Mouse (Mus musculus) liver, embryonic 15.5 days (tissue): Measurements from ENCODE around the gene Vwf. TPM values are rescaled to one million over a fixed set of nuclear protein-coding genes. Genes with fewer than 3 reads are reported as not detected.

Source experiments
- ATAC-seq: fragments of 200-750 bp; cut with Nextera tagmentation; 2 replicates; pipeline ENCODE4 v1.8.0; 2017; ENCODE audit warnings: moderate number of reproducible peaks, mild to moderate bottlenecking, moderate library complexity; ENCODE audit not compliant: insufficient read depth
- H3K27ac ChIP-seq: fragments of 300-500 bp; sonication (generic); replicated peaks from 2 replicates; pipeline ENCODE4 v1.5.1; 2015; ENCODE audit warnings: mild to moderate bottlenecking, inconsistent platforms
- H3K27me3 ChIP-seq: fragments of 300-500 bp; sonication (generic); 2 replicates; pipeline ENCODE4 v1.6.1; 2015; ENCODE audit warnings: mild to moderate bottlenecking, inconsistent platforms
- H3K36me3 ChIP-seq: fragments of 300-500 bp; sonication (generic); replicated peaks from 2 replicates; pipeline ENCODE4 v1.6.1; 2015; ENCODE audit warnings: moderate library complexity, mild to moderate bottlenecking, inconsistent platforms
- H3K4me1 ChIP-seq: fragments of 300-500 bp; sonication (generic); replicated peaks from 2 replicates; pipeline ENCODE4 v1.6.1; 2015; ENCODE audit warnings: inconsistent platforms
- H3K4me2 ChIP-seq: fragments of 300-500 bp; sonication (generic); 2 replicates; pipeline ENCODE4 v1.6.1; 2015; ENCODE audit warnings: moderate library complexity, mild to moderate bottlenecking, inconsistent platforms
- H3K4me3 ChIP-seq: fragments of 300-500 bp; sonication (generic); replicated peaks from 2 replicates; pipeline ENCODE4 v1.5.1; 2015; ENCODE audit warnings: mild to moderate bottlenecking, inconsistent platforms
- H3K9ac ChIP-seq: fragments of 300-500 bp; sonication (generic); 2 replicates; pipeline ENCODE4 v1.6.1; 2015; ENCODE audit warnings: moderate library complexity, mild to moderate bottlenecking, inconsistent platforms
- H3K9me3 ChIP-seq: fragments of 300-500 bp; sonication (generic); replicated peaks from 2 replicates; pipeline ENCODE4 v1.6.1; 2016; ENCODE audit warnings: inconsistent platforms
- WGBS: fragments of 180-500 bp; shearing (Covaris S2); methylation state at CpG from one replicate; pipeline ENCODE4 v1.1.7; 2015; ENCODE audit warnings: mixed read lengths; ENCODE audit not compliant: insufficient replicate concordance; 5-methylcytosine and 5-hydroxymethylcytosine counted together
- polyA plus RNA-seq: library from polyadenylated mRNA; unstranded; fragments of >200 nt; fragmentation: Nextera tagmentation; extraction: Ambion mirVana; gene quantifications from 2 replicates; pipeline ENCODE4 v1.2.1, GENCODE M21; 2015

Gene Vwf
- polyA plus RNA-seq, 1 experiment from 2014 or later = 8.5 TPM

DNA sequence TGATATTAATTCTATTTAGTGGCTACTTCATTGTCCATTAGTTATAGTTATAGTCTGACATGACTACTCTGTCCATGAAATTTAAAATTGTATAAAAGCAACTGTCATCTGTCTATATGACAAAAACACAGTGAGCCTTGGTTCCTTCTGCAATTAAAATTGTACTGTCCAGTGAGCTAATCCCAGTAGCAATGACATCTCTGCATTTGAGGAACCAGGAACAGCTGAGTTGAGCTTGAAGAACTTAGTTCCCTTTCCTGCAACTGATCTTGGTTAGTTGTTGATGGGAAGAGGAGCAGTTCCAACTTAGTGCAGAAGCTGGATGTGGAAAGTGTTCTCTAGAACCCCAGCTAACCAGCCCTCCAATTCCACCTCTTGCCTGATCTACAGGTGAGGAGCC is 138.8 kb downstream of the Vwf start:
- H3K36me3 ChIP-seq = no peaks in the 10 kb centered on the region
- no peak overlapping the region for H3K4me2 ChIP-seq
- no peak overlapping the region for H3K9ac ChIP-seq
- H3K9me3 ChIP-seq = no peaks in the 10 kb centered on the region
- ATAC-seq = no peak
- no peaks in the 10 kb centered on the region for H3K4me1 ChIP-seq
- H3K27ac ChIP-seq = no peak overlapping the region
- no peak overlapping the region for H3K4me3 ChIP-seq
- peaks cover 5% of the 10 kb centered on the region; the same call in 1 of the 2 replicates for H3K27me3 ChIP-seq

DNA sequence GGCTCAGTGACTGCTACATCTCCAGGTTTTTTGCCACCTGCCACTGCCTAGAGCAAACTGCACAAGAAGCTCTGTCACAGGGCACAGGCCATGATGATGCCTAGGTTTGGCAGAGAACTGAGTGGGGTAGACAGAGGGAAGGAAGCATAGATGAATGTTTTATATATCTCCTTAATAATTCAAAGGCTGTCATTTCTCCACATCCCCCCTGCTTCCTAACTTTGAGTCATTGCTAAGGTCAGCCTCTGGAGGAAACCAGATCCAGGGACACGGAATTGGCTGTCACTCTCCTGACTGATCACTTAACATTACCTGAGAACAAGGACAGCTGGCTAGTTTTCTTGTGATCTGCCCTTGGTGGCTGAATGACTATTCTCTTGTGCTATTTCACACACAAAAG is 141.4 kb downstream of the Vwf start:
- Histone ChIP-seq H3K27ac (no peak overlapping the region), H3K27me3 (peaks cover 8% of the 10 kb centered on the region; the same call in 1 of the 2 replicates), H3K9me3 (no peaks in the 10 kb centered on the region), H3K36me3 (no peaks in the 10 kb centered on the region), H3K4me1 (no peaks in the 10 kb centered on the region), H3K4me3 (no peak overlapping the region), H3K4me2 (no peak overlapping the region), H3K9ac (no peak overlapping the region)
- no peak for ATAC-seq
- 38% methylated on average over 1 of the region's 1 CpGs for WGBS

DNA sequence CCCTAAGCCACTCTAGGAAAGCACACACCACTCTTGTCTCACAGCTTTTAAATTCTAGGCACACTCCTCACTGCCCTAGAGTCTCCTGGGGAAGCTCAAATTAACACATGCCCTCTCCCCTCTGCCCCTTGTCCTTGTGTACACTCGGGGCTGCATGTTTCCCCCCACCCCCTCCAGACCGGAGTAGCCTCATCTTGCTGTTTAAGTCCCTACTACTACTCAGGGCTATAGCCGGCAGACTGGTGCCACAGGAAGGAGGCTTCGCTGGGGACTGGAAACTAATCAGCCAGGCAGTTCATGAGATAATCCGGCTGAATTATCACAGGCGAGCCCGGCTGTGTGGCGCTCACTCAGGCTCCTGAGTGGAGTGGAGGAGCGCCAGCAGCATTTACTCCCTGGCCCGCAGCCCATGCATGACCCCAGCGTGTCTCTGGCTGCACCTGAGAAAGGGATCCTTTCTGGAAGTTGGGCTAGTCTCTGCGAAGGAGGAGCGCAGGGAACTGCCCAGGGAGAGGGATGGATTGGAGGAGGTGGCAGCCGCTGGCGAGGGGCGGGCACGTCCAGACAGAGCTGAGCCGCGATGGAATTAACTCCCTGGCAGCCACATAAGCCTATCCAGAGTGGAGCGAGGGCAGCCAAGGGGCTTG is 143.6 kb downstream of the Vwf start, which contains the start of gene Ano2:
Gene Ano2, plus strand, starts transcription at position 363 of the 647 bp plus-strand sequence.
- Histone ChIP-seq H3K27me3 (peaks cover 8% of the 10 kb centered on the region; the same call in 1 of the 2 replicates), H3K9me3 (no peaks in the 10 kb centered on the region), H3K36me3 (no peaks in the 10 kb centered on the region), H3K4me1 (no peaks in the 10 kb centered on the region), H3K27ac (no peak within 1 kb of the TSS), H3K4me2 (no peak within 1 kb of the TSS), H3K9ac (no peak within 1 kb of the TSS), H3K4me3 (no peak within 1 kb of the TSS)
- WGBS = 27% methylated on average over 20 of the region's 20 CpGs
- ATAC-seq = no peak

DNA sequence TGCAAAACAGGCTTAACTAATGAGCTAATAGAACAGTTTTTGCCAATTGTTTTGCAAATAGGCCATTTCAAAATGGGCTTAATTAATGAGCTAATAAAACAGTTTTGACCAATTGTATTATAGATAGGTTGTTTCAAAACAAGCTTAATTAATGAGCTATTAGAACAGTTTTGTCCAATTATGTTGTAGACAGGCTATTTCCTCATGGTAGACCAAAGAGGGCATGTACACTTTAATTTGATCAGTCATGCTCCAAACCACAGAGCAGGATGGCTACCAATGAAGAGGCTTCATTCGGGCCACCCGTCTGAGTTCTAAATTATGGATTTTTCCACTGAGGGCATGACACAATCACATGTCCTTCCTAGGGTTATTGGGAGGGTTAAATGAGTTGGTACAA is 154.6 kb downstream of the Vwf start:
- H3K9me3 ChIP-seq = no peaks in the 10 kb centered on the region
- no peak overlapping the region for H3K9ac ChIP-seq
- H3K4me1 ChIP-seq = no peaks in the 10 kb centered on the region
- H3K4me3 ChIP-seq = no peak overlapping the region
- no peaks in the 10 kb centered on the region for H3K27me3 ChIP-seq
- H3K4me2 ChIP-seq = no peak overlapping the region
- no peak overlapping the region for H3K27ac ChIP-seq
- no peak for ATAC-seq
- whole genome bisulfite sequencing = 65% methylated on average over 2 of the region's 2 CpGs
- no peaks in the 10 kb centered on the region for H3K36me3 ChIP-seq

DNA sequence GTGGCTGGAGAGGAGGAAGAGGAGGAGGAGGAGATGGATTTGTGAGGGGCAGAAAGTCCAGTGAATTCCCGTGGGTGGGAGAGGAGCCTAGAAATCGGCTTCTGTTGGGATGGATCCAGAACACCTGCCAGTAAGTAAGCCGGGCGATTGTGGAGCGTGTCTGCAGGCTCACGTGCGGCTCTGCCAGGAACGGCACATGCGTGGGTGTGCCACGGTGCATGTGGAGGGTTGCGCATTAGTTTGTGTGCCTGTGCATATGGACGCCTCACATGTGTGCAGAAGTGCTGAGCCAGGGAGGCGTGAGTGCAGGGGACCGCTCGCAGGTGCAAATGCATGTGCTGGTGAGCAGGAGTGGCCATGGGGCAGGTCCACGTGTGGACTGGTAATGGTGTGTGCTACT is 164.7 kb downstream of the Vwf start:
- no peak overlapping the region for H3K4me2 ChIP-seq
- no peak overlapping the region for H3K9ac ChIP-seq
- H3K9me3 ChIP-seq = no peaks in the 10 kb centered on the region
- H3K27me3 ChIP-seq = no peaks in the 10 kb centered on the region
- WGBS = 72% methylated on average over 16 of the region's 16 CpGs
- H3K27ac ChIP-seq = no peak overlapping the region
- no peak for ATAC-seq
- H3K4me3 ChIP-seq = no peak overlapping the region
- H3K4me1 ChIP-seq = no peaks in the 10 kb centered on the region
- H3K36me3 ChIP-seq = no peaks in the 10 kb centered on the region

DNA sequence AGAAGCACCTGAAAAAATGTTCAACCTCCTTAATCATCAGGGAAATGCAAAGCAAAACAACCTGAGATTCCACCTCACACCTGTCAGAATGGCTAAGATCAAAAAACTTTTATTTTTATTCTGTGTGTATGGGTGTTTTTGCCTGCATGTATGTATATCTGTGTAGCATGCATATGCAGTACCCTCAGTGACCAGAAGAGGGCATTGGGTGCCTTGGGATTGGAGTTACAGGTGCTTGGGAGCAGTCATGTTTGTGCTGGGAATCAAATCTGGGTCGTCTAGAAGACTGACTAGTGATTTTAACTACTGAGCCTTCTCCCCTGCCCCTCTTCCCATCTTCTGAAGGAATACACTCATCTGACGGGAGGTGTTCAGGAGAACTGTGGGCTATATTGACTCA is 179.8 kb downstream of the Vwf start:
- ATAC-seq = no peak
- no peaks in the 10 kb centered on the region for H3K36me3 ChIP-seq
- H3K9me3 ChIP-seq = no peaks in the 10 kb centered on the region
- no peaks in the 10 kb centered on the region for H3K4me1 ChIP-seq
- no peak overlapping the region for H3K4me2 ChIP-seq
- no peak overlapping the region for H3K4me3 ChIP-seq
- H3K27ac ChIP-seq = no peak overlapping the region
- 41% methylated on average over 2 of the region's 2 CpGs for WGBS
- no peaks in the 10 kb centered on the region for H3K27me3 ChIP-seq
- no peak overlapping the region for H3K9ac ChIP-seq

DNA sequence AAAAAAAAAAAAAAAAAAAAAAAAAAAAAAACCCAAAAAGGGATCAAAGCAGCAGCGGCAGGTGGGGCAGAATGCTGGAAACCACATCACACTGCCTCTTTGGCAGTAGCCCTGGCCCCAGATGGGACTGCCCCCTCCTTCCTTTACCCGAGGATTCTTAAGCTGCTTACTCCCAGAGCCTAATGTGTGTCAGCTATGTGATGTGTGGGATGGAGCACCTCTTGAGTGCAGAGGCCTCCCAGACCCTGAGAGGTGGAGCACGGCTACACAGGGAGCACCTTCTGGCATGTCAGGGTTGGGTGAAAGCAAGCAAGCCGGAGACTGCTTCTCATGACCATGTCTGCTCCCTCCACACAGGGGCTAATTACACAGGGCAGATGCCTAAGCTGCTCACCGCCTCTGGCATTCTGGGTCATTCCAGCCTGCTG is 180.9 kb downstream of the Vwf start:
- Histone ChIP-seq H3K9ac (no peak overlapping the region), H3K4me2 (no peak overlapping the region), H3K9me3 (no peaks in the 10 kb centered on the region), H3K27ac (no peak overlapping the region), H3K27me3 (no peaks in the 10 kb centered on the region), H3K4me3 (no peak overlapping the region), H3K4me1 (no peaks in the 10 kb centered on the region), H3K36me3 (no peaks in the 10 kb centered on the region)
- ATAC-seq = no peak
- WGBS = 56% methylated on average over 5 of the region's 5 CpGs

DNA sequence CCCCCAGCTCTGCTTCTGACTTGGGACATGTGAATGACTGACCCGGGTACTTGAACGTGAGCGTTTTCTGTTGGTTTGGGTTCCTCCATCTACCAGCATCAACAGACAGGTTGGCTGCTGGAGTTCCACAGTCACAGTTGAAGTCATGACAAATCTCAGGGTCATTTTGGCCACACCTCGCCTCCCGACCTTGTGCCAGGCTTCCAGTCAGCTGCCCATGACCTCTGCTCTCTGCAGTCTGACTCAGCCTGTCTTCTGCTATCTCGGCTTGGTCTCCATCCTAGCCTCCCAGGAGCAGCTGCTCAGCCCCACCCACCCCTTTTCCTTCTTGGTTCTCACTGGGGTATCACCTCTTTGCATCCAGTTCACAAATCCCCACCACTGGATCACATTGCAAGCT is 182.9 kb downstream of the Vwf start:
- H3K27me3 ChIP-seq = no peaks in the 10 kb centered on the region
- WGBS = 56% methylated on average over 6 of the region's 6 CpGs
- no peaks in the 10 kb centered on the region for H3K9me3 ChIP-seq
- no peak overlapping the region for H3K4me3 ChIP-seq
- no peak overlapping the region for H3K4me2 ChIP-seq
- H3K4me1 ChIP-seq = no peaks in the 10 kb centered on the region
- no peak overlapping the region for H3K27ac ChIP-seq
- no peak overlapping the region for H3K9ac ChIP-seq
- no peak for ATAC-seq
- H3K36me3 ChIP-seq = no peaks in the 10 kb centered on the region

DNA sequence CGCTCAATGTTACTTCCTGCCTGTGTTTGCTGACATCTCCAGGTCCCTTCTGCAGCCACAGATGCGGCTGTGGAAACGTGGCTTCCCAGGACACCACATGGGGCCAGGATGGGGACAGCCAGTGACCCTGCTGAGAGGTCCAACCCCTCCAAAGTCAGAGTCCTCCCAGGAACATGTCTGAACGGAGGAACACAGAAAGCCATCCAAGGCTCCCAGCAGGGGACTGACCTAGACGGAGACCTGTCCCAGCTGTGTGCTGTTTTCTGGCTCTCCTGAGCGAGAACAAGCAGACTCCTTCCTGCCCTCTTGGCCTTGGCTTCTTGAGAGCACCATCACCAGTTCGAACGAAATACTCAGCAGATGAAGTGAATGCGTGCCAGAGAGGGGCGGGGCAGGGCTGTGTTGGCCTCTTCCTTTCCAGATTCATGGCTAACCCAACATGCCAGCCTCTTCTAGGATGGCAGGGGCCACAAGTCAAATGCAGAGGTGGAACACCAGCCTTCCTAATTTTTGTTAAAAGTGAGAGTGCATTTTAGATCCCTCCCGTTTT is 183.5 kb downstream of the Vwf start:
- no peak overlapping the region for H3K4me3 ChIP-seq
- ATAC-seq = no peak
- H3K27ac ChIP-seq = no peak overlapping the region
- no peaks in the 10 kb centered on the region for H3K36me3 ChIP-seq
- H3K27me3 ChIP-seq = no peaks in the 10 kb centered on the region
- no peak overlapping the region for H3K9ac ChIP-seq
- H3K9me3 ChIP-seq = no peaks in the 10 kb centered on the region
- WGBS = 58% methylated on average over 11 of the region's 11 CpGs
- no peaks in the 10 kb centered on the region for H3K4me1 ChIP-seq
- H3K4me2 ChIP-seq = no peak overlapping the region

Other genes with a start within 250 kb of the Vwf start
- gene Ltbr, start 232.9 kb upstream of the Vwf start, polyA plus RNA-seq = 20.6 and 25.1 TPM in 2 replicates
- 0.64 and 0.79 TPM in 2 replicates for gene Scnn1a, start 226.1 kb upstream of the Vwf start, polyA plus RNA-seq
- gene Tnfrsf1a, start 197.4 kb upstream of the Vwf start, polyA plus RNA-seq = 29.4 and 31.0 TPM in 2 replicates
- gene Plekhg6, start 166.0 kb upstream of the Vwf start, polyA plus RNA-seq = 0.70 and 0.86 TPM in 2 replicates
- gene Cd9, start 52.0 kb upstream of the Vwf start, polyA plus RNA-seq = 121 and 141 TPM in 2 replicates
- gene Ano2, start 143.6 kb downstream of the Vwf start, polyA plus RNA-seq = 0.03 TPM in 1 of 2 replicates, not detected in the other